Mouse (Mus musculus): ENCODE data around the gene Ptpre. TPM values are rescaled to one million over a fixed set of nuclear protein-coding genes. Genes with fewer than 3 reads are reported as not detected.
"Not testable (repeated sequence)": the region's sequence is repeated elsewhere in the genome, so short reads cannot be mapped to it uniquely, and the experiment has no call there.

Ptpre gene
- polyA plus RNA-seq (2015; fragmentation: Nextera tagmentation; extraction: Ambion mirVana): 6.3 and 6.4 TPM in 2 replicates

DNA sequence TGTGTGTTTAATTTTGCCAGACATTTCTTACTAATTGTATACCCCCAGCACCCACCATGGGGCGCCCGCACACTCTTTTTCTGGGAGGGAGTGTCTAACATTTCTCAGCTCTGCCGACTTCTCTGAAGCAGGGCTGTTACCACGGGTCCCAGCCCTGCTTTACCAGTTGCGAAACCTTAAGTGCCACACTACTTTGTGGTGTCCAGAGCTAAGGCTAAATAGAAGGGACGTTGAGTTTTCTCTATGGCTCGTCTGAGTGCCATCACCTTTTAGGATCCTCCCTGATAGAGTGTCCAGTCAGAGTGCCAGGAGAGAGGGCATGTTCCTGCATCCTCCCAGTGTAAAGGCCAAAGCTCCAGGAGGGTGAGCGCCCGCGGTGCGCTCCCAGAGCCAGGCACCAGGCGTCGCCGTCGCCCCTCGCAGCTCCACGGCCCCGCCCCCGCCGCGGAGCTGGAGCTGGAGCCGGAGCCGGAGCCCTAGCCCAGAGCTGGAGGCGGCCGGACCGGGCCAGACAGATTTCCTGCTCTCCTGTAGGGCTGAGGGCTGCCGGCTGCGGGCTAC, at the start of gene Ptpre:
Gene Ptpre, plus strand, starts transcription at position 141 of the 561 bp plus-strand sequence.
- Histone ChIP-seq H3K9me3 (replicated peaks) (no peaks in the 10 kb centered on the region), H3K27me3 (peaks cover 11% of the 10 kb centered on the region), H3K36me3 (no peaks in the 10 kb centered on the region), H3K4me2 (replicated peaks) (peak within 1 kb of the TSS; percentile 97), H3K4me1 (peaks cover 6% of the 10 kb centered on the region; the same call in 1 of the 2 replicates), H3K9ac (peak within 1 kb of the TSS; percentile 45), H3K4me3 (replicated peaks) (peak within 1 kb of the TSS; percentile 70), H3K27ac (replicated peaks) (peak within 1 kb of the TSS; percentile 63; the same call in 1 of the 2 replicates)
- peak; percentile 87 for ATAC-seq (ENCODE audit: insufficient number of reproducible peaks, low FRiP score, low TSS enrichment, low read depth)
- 3% methylated on average over 28 of the region's 28 CpGs for WGBS

DNA sequence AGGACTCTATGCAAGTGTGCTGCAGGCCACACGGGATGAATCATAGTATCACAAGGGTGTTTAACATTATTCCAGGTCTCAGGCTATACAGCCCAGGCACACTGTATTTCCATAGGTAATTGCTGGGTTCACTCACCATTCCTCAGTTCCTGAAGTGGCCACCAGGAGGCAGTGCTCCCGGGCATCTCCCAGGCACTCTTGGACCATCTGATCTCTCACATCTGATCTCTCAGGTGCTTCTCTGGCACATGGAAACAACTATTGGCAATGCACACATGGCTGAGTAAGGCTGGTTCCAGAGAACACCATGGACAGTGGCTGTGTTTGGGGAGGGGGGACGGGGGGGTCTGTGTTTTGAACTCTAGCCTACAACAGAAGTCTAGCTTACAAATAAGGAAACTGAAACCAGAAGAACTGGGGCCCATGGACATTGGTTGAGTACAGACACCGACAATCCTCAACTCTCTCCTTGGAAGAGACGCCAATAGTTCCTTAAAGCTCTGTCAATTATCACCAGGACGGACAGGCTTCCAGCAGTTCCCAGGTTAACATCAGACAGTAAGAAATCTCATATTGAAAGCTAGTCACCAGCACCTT, 49.0 kb upstream of the Ptpre start:
- no peaks in the 10 kb centered on the region for H3K9me3 ChIP-seq (replicated peaks)
- no peaks in the 10 kb centered on the region for H3K36me3 ChIP-seq
- no peak overlapping the region for H3K4me3 ChIP-seq (replicated peaks)
- ATAC-seq (ENCODE audit: insufficient number of reproducible peaks, low FRiP score, low TSS enrichment, low read depth): no peak
- H3K9ac ChIP-seq: no peak overlapping the region
- H3K4me1 ChIP-seq: peaks cover 15% of the 10 kb centered on the region; the same call in 1 of the 2 replicates
- H3K4me2 ChIP-seq (replicated peaks): no peak overlapping the region
- no peak overlapping the region for H3K27ac ChIP-seq (replicated peaks)
- WGBS: 71% methylated on average over 6 of the region's 6 CpGs
- H3K27me3 ChIP-seq: peaks cover 3% of the 10 kb centered on the region; the same call in 1 of the 2 replicates

DNA sequence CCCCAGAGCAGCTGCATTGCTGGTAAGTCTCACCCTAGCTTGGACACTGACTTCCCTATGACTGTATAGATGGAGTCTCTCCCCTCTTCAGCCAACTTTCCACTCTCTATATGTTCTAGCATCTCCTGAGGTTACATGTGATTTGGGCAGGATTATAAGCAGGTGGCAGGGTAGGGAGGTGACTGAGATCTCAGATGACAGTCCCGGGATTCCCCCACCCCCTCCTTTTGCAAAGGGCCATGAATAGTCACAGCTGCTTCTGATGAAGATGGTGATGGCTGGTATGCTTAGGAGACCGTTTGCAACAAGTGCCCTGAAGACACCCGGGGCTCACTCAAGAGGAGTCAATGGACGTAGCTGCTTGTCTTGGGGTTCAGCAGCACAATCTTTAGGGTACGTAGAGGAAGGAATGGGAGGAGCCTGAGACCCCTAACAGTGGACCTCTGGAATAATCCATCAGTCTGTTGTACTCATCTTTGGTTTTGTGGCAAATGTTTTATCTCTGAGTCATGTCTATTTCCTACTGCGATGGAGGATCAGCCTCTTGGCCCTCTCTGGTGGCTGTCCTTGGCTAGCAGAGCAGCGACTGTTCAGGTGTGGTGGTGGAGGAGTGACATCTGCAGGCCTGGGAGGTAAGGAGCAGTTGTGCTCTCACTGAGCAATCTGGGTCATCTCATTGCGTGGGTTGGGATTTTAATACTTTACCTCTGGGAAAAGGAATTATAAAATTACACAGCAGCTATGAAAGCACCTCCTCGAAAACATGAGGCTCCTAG, 47.4 kb upstream of the Ptpre start:
- ATAC-seq (ENCODE audit: insufficient number of reproducible peaks, low FRiP score, low TSS enrichment, low read depth): no peak
- 0 out of 2 replicates have a peak, but pooled peaks cover 3% of the 10 kb centered on the region for H3K27me3 ChIP-seq

DNA sequence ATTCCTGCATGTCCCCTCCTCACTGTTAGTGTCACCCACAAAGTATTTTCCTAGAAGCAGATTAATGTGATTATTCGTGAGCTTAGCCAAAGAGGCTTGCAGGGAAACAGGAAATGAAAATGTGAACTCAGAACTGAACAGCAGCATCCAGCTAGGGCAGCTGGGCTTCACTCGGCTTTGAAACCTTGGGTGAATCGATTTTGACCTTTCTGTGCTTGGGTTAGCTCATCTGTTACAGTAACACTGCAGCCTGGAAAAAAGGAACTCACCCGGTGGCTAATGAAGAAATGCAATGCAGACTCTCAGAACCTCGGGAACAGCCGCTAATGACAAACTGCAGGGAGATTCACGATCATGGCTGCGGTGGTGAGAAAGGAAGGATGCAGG, 46.8 kb upstream of the Ptpre start:
- no peak overlapping the region for H3K4me3 ChIP-seq (replicated peaks)
- H3K27ac ChIP-seq (replicated peaks): no peak overlapping the region
- no peaks in the 10 kb centered on the region for H3K9me3 ChIP-seq (replicated peaks)
- no peaks in the 10 kb centered on the region for H3K36me3 ChIP-seq
- WGBS: 49% methylated on average over 8 of the region's 8 CpGs
- H3K27me3 ChIP-seq: 0 out of 2 replicates have a peak, but pooled peaks cover 3% of the 10 kb centered on the region
- no peak overlapping the region for H3K9ac ChIP-seq
- peaks cover 5% of the 10 kb centered on the region; the same call in 1 of the 2 replicates for H3K4me1 ChIP-seq
- H3K4me2 ChIP-seq (replicated peaks): no peak overlapping the region
- ATAC-seq (ENCODE audit: insufficient number of reproducible peaks, low FRiP score, low TSS enrichment, low read depth): no peak

More for the DNA sequence above, 47.4 kb upstream of the Ptpre start:
- Histone ChIP-seq H3K4me2 (replicated peaks) (no peak overlapping the region), H3K4me1 (peaks cover 9% of the 10 kb centered on the region; the same call in 1 of the 2 replicates), H3K36me3 (no peaks in the 10 kb centered on the region), H3K4me3 (replicated peaks) (no peak overlapping the region), H3K9ac (no peak overlapping the region), H3K27ac (replicated peaks) (no peak overlapping the region), H3K9me3 (replicated peaks) (no peaks in the 10 kb centered on the region)
- WGBS: 57% methylated on average over 9 of the region's 9 CpGs

DNA sequence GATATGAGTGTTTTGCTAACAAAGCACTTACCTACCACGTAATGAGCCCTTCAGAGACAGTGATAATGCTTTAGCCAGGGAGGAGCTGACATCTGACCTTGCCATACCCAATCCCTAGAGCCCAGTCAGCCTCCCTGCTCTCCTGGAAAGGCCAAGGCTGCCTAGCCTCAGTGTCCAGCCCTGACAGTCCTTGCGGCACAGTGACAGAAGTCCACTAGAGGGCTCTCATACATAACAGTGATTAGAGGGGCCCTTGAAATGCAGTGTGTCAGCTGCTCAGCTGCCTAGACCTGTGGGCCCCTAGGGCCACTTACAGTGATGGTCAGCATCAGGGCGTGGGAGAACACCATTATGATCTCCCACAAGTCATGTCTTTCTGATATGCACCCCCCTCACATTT, 42.0 kb upstream of the Ptpre start:
- ATAC-seq (ENCODE audit: insufficient number of reproducible peaks, low FRiP score, low TSS enrichment, low read depth): no peak
- no peaks in the 10 kb centered on the region for H3K4me1 ChIP-seq
- no peaks in the 10 kb centered on the region for H3K36me3 ChIP-seq
- no peaks in the 10 kb centered on the region for H3K27me3 ChIP-seq
- H3K4me2 ChIP-seq (replicated peaks): no peak overlapping the region
- H3K9ac ChIP-seq: no peak overlapping the region
- WGBS: 46% methylated on average over 3 of the region's 3 CpGs
- no peak overlapping the region for H3K4me3 ChIP-seq (replicated peaks)
- no peak overlapping the region for H3K27ac ChIP-seq (replicated peaks)
- no peaks in the 10 kb centered on the region for H3K9me3 ChIP-seq (replicated peaks)

DNA sequence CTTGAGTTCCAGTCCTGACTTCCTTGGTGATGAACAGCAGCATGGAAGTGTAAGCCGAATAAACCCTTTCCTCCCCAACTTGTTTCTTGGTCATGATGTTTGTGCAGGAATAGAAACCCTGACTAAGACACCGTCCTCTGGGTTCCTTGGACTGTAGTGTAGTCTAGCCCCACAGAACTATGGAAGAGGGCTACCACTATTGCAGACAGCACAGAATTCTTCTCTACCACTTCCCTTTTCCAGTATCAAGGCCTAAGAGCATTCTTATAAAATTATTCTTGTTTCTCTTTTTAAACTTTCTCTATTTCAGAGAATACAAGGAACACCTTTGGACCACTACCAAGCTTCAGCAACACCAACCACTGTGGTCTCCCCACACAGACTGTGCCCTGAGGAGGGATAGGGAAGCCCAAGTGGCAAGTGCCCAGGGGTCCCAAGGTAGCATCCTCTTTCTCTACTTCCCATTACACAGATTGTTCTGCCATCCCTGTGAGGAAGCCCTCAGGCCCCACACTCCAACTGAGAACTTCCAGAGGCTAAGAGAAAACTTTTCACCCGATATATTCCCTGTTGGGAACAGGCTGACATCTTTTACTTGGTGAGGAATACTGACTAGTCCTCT, 38.6 kb upstream of the Ptpre start:
- H3K27me3 ChIP-seq: no peaks in the 10 kb centered on the region
- no peak overlapping the region for H3K4me2 ChIP-seq (replicated peaks)
- H3K27ac ChIP-seq (replicated peaks): no peak overlapping the region
- H3K4me3 ChIP-seq (replicated peaks): no peak overlapping the region
- H3K36me3 ChIP-seq: no peaks in the 10 kb centered on the region
- H3K4me1 ChIP-seq: no peaks in the 10 kb centered on the region
- no peaks in the 10 kb centered on the region for H3K9me3 ChIP-seq (replicated peaks)
- no peak overlapping the region for H3K9ac ChIP-seq
- ATAC-seq (ENCODE audit: insufficient number of reproducible peaks, low FRiP score, low TSS enrichment, low read depth): no peak
- 76% methylated on average over 3 of the region's 3 CpGs for WGBS

DNA sequence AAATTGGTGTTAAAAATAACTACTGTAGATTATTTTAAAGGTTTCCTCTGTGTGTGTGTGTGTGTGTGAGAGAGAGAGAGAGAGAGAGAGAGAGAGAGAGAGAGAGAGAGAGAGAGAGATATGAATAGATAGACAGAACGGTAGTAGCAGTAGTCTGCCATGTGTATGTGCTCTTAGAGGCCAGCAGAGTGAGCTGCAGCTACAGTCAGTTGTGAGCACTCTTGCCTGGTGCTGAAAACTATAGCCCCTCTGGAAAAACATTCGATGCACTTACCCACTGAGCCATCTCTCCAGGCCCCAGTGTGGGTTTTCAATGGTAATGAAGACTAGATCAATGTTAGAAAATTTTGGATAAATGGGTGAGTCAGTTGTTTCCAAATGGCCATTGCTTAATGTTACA, 37.9 kb upstream of the Ptpre start:
- no peaks in the 10 kb centered on the region for H3K9me3 ChIP-seq (replicated peaks)
- H3K4me3 ChIP-seq (replicated peaks): no peak overlapping the region
- no peak for ATAC-seq (ENCODE audit: insufficient number of reproducible peaks, low FRiP score, low TSS enrichment, low read depth)
- H3K27ac ChIP-seq (replicated peaks): no peak overlapping the region
- no peaks in the 10 kb centered on the region for H3K27me3 ChIP-seq
- H3K4me2 ChIP-seq (replicated peaks): no peak overlapping the region
- H3K4me1 ChIP-seq: no peaks in the 10 kb centered on the region
- 51% methylated on average over 2 of the region's 2 CpGs for WGBS
- H3K36me3 ChIP-seq: no peaks in the 10 kb centered on the region
- H3K9ac ChIP-seq: no peak overlapping the region

DNA sequence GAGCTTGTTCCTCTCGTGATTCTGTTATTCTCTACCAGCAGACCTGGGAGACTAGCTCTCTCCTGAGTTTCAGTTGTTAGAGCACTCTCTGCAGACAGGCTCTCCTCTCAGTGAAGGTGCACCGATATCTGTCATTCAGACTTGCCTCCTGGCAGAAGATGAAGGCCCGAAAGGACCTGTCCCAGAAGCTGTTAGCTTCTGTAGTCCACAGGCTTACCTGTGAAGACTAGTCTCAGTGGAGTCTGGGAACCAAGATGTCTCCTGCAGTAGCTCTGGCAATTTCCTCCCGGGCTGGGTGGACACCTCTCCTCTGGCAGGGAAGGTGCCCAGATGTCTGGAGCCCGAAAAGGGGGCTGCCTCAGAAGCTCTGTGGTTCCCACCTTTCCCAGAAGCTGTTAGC, 30.8 kb upstream of the Ptpre start:
- WGBS: 90% methylated on average over 5 of the region's 5 CpGs
- not testable (repeated sequence) for ATAC-seq (ENCODE audit: insufficient number of reproducible peaks, low FRiP score, low TSS enrichment, low read depth)

DNA sequence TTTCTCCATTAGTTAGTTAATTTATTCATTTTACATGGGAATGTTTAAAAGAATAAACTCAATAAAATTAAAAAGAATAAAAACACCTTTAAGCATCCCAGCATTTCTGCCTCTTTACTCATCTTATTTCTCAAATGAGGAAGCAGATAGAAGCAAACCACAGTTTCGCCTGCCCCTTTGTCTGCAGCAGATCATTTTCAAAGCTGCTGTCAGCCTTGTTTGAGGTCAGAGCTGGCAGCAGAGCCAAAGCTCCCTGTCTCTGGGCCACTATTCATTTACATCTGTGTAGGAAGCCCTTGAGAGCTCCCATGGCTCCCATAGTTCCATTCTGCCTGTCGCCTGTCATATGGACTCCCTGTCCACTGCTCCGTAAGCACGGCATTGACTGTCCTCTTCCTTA, 28.7 kb upstream of the Ptpre start:
- H3K9me3 ChIP-seq (replicated peaks): no peaks in the 10 kb centered on the region
- WGBS: 82% methylated on average over 4 of the region's 4 CpGs
- H3K27ac ChIP-seq (replicated peaks): no peak overlapping the region
- no peak for ATAC-seq (ENCODE audit: insufficient number of reproducible peaks, low FRiP score, low TSS enrichment, low read depth)
- no peak overlapping the region for H3K9ac ChIP-seq
- H3K4me1 ChIP-seq: no peaks in the 10 kb centered on the region
- H3K4me2 ChIP-seq (replicated peaks): no peak overlapping the region
- H3K36me3 ChIP-seq: no peaks in the 10 kb centered on the region
- H3K4me3 ChIP-seq (replicated peaks): no peak overlapping the region
- no peaks in the 10 kb centered on the region for H3K27me3 ChIP-seq

More for the DNA sequence above, 30.8 kb upstream of the Ptpre start:
- not testable (repeated sequence) for H3K4me3 ChIP-seq (replicated peaks); H3K27me3 ChIP-seq; H3K4me2 ChIP-seq (replicated peaks); H3K9me3 ChIP-seq (replicated peaks); H3K27ac ChIP-seq (replicated peaks); H3K4me1 ChIP-seq; H3K36me3 ChIP-seq; H3K9ac ChIP-seq

DNA sequence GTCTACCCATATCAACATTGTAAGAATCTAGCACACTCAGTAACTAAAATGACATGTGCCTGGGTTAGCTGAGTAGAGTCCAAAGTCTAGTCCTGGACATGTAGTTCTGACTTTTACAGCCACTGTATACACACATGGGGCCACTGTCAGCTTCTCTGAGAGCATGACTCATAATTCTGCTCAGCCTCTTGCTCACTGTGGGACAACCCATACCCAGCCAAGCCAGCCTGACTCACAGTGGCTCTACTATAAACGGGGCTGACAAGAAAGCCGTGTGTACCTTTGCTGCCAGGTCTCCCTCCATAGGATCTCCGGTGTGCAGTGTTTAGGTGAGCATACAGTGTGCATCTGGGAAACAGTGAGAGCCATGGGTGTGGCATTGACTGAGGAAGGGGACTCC, 28.0 kb upstream of the Ptpre start:
- no peak overlapping the region for H3K27ac ChIP-seq (replicated peaks)
- H3K9ac ChIP-seq: no peak overlapping the region
- H3K4me2 ChIP-seq (replicated peaks): no peak overlapping the region
- H3K9me3 ChIP-seq (replicated peaks): no peaks in the 10 kb centered on the region
- H3K4me1 ChIP-seq: no peaks in the 10 kb centered on the region
- H3K4me3 ChIP-seq (replicated peaks): no peak overlapping the region
- no peaks in the 10 kb centered on the region for H3K36me3 ChIP-seq
- no peaks in the 10 kb centered on the region for H3K27me3 ChIP-seq
- ATAC-seq (ENCODE audit: insufficient number of reproducible peaks, low FRiP score, low TSS enrichment, low read depth): no peak
- 83% methylated on average over 3 of the region's 3 CpGs for WGBS

DNA sequence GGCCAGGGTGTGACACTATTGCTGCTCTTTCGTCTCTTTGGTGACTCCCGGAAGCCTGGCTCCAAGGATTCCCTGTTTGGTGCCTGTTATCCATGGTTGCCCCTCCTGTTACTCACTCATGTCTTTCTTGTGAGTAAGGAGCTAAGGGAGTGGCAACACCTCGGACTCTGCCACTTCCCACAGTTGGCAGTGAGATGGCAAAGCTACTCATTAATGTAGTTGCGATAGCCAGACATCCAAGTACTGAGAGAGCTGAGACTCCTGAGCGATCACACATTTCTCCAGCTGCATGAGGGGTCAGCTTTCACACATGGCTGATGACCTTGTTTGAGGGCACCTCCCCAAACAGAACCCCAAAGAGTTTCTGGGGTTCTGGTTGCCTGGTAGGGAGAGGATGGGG, 26.9 kb upstream of the Ptpre start:
- no peak for ATAC-seq (ENCODE audit: insufficient number of reproducible peaks, low FRiP score, low TSS enrichment, low read depth)
- Histone ChIP-seq H3K4me3 (replicated peaks) (no peak overlapping the region), H3K9ac (no peak overlapping the region), H3K27me3 (no peaks in the 10 kb centered on the region), H3K4me1 (no peaks in the 10 kb centered on the region), H3K4me2 (replicated peaks) (no peak overlapping the region), H3K9me3 (replicated peaks) (no peaks in the 10 kb centered on the region), H3K27ac (replicated peaks) (no peak overlapping the region), H3K36me3 (no peaks in the 10 kb centered on the region)
- 83% methylated on average over 5 of the region's 5 CpGs for WGBS

Data from embryonic facial prominence, embryonic 15.5 days (tissue).